Mouse (Mus musculus): ENCODE measurements around the gene Uba5. TPM values are rescaled to one million over a fixed set of nuclear protein-coding genes. Genes with fewer than 3 reads are reported as not detected.
A peak's percentile ranks its signal among the peaks of the same experiment; 100 is the strongest.

The Uba5 gene
- 65.5 and 67.4 TPM in 2 replicates for polyA plus RNA-seq (2015; fragmentation: Nextera tagmentation; extraction: Ambion mirVana)

DNA sequence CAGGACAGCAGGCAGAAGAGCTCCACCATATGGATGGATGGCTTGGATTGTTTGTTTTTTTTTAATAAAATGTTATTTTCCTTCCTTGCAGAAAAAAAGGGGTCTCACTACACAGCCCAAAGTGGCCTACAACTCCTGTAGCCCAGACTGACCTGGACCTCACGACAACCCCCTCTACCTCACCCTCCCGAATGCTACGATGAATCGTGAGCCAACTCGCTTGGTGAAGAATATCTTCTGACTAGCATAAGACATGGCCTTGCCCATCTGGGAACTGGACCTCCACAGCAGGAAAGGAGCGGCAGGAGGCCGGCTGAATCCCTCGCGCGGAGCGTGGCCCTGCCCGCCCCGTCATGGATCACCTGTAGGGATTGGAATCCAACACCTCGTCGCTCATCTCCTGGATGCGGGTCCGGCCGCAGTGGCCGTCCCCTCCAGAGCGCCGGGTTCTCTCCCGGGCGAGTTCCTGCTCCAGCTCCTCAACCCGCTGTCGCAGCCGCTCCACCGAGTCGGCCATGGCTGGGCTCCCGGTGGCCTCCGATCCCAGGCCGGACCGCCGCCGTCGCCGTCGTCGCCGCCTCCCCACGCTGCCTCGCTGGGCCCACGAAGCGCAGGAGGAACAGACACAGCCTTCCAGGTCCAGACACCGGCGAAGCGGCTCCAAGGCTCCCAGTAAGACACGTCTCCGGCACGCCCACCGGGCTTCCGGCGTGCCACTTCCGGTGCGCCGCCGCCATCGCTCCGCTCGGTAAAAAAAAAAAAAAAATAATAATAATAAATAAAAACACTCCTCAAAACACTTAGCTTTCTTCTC, at the start of gene Uba5:
Gene Uba5 (minus strand): TSS at position 705 of the 814 bp plus-strand sequence.
- Histone ChIP-seq H3K36me3 (peaks cover 28% of the 10 kb centered on the region), H3K4me1 (replicated peaks) (peaks cover 26% of the 10 kb centered on the region), H3K27me3 (no peaks in the 10 kb centered on the region), H3K9ac (peak within 1 kb of the TSS; percentile 97), H3K4me3 (peak within 1 kb of the TSS; percentile 100), H3K4me2 (peak within 1 kb of the TSS; percentile 94), H3K27ac (peak within 1 kb of the TSS; percentile 83), H3K9me3 (no peaks in the 10 kb centered on the region)
- peak; percentile 83 for ATAC-seq (ENCODE audit: low FRiP score)
- under 1% methylated on average over 59 of the region's 59 CpGs for whole genome bisulfite sequencing

DNA sequence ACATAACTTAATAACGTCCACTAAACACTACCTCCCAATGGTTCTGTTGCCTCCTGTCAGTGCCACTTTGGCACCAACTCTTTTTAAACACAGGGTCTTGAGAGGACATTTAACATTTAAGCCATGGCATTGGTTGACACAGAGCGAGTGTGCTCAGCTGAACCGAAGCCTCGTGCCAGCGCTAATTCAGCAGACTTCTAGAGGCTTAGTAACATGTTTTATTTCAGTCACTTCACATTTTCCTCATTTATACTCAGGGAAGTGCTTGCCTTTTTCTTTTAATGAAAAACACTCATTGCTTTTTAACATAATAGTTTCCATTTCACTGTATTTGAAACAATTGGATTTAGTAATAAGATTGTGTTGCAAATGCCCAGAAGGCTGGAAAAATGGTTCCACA, 46.2 kb upstream of the Uba5 start:
- no peak for ATAC-seq (ENCODE audit: low FRiP score)
- Histone ChIP-seq H3K36me3 (0 out of 2 replicates have a peak, but pooled peaks cover 3% of the 10 kb centered on the region), H3K4me1 (replicated peaks) (no peaks in the 10 kb centered on the region), H3K4me2 (no peak overlapping the region), H3K4me3 (no peak overlapping the region), H3K27me3 (no peaks in the 10 kb centered on the region), H3K9me3 (no peaks in the 10 kb centered on the region), H3K27ac (no peak overlapping the region), H3K9ac (no peak overlapping the region)
- WGBS = 94% methylated on average over 5 of the region's 5 CpGs

DNA sequence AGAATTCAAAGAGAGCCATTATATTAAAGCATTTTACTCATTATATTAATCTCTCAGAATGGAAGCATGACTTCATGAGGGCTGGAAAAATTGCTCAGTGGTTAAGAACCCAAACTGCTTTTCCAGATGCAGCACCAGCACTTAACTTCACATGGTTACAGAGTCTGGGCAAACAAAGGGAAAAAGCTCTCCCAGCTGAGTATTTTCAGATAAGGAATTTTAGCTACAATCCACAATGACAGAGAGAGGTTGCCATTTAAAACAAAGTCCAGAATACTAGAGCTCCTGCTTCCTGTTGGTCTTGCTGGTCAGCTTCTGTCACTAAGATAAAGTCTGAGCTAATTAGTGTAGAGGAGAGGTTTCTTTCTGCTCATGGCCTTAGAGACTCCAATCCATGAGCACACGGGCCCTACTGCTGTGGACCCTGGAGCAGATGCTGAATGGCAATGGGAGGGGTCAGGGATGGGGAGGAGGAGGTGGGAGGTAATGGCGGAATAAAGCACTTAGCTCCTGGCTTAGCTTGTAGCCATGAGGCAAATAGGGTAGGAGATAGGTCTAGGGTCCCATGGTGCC, 45.7 kb upstream of the Uba5 start:
- Histone ChIP-seq H3K9ac (no peak overlapping the region), H3K27ac (no peak overlapping the region), H3K4me3 (no peak overlapping the region), H3K9me3 (no peaks in the 10 kb centered on the region), H3K4me1 (replicated peaks) (no peaks in the 10 kb centered on the region), H3K27me3 (no peaks in the 10 kb centered on the region), H3K36me3 (0 out of 2 replicates have a peak, but pooled peaks cover 3% of the 10 kb centered on the region), H3K4me2 (no peak overlapping the region)
- WGBS = 75% methylated on average over 2 of the region's 2 CpGs
- no peak for ATAC-seq (ENCODE audit: low FRiP score)

DNA sequence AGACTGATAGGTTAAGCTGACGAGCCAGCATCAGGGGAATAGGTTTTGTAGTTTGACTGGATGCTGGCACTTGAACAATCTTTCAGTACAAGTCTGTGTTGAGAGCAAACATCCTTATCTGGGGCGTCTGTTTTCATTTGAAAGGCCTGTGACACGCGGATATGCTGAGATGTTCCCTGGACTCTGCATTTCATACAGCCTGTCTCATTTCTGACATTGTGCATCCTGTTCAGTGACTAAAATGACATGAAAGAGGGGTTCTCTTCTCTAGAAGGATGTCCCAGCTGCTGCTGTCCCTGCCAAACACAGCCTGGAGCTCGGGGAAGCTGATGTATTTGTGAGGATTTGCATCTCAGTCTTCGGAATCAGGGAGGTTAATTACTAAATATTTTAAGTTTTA, 44.5 kb upstream of the Uba5 start:
- Histone ChIP-seq H3K27ac (no peak overlapping the region), H3K4me3 (no peak overlapping the region), H3K9ac (no peak overlapping the region), H3K4me1 (replicated peaks) (no peaks in the 10 kb centered on the region), H3K36me3 (0 out of 2 replicates have a peak, but pooled peaks cover 3% of the 10 kb centered on the region), H3K27me3 (no peaks in the 10 kb centered on the region), H3K4me2 (no peak overlapping the region), H3K9me3 (no peaks in the 10 kb centered on the region)
- ATAC-seq (ENCODE audit: low FRiP score) = no peak
- 84% methylated on average over 6 of the region's 6 CpGs for WGBS

DNA sequence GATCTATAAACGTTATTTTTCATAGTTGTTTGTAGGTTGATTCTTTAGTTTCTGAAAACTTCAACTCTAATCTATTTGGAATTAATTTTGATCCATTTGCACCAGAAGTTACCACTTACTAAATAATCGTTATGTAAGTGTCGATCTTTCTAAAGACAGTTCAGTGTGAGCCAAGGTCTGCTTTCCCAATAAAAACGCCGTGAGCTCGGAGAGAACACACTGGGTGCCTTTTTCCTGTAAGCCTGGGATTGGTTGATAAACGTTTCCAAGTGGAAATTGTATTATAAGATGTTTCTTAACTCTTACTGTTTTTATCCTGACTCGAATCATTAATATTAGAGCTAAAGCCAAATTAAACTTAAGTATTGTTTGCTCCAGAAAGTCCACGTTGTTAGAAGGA, 44.0 kb upstream of the Uba5 start:
- no peaks in the 10 kb centered on the region for H3K27me3 ChIP-seq
- H3K4me1 ChIP-seq (replicated peaks) = no peaks in the 10 kb centered on the region
- H3K4me2 ChIP-seq = no peak overlapping the region
- ATAC-seq (ENCODE audit: low FRiP score) = no peak
- H3K27ac ChIP-seq = no peak overlapping the region
- H3K9me3 ChIP-seq = no peaks in the 10 kb centered on the region
- no peak overlapping the region for H3K4me3 ChIP-seq
- WGBS = 90% methylated on average over 9 of the region's 9 CpGs
- H3K36me3 ChIP-seq = 0 out of 2 replicates have a peak, but pooled peaks cover 3% of the 10 kb centered on the region
- no peak overlapping the region for H3K9ac ChIP-seq

GRCm38 (mm10) chr9:104104986-104105385, 42.1 kb upstream of the Uba5 start:
- H3K36me3 ChIP-seq = no peaks in the 10 kb centered on the region
- 85% methylated on average over 2 of the region's 2 CpGs for WGBS
- no peak overlapping the region for H3K27ac ChIP-seq
- no peak for ATAC-seq (ENCODE audit: low FRiP score)
- H3K4me3 ChIP-seq = no peak overlapping the region
- no peaks in the 10 kb centered on the region for H3K27me3 ChIP-seq
- no peak overlapping the region for H3K9ac ChIP-seq
- H3K4me1 ChIP-seq (replicated peaks) = no peaks in the 10 kb centered on the region
- no peak overlapping the region for H3K4me2 ChIP-seq
- H3K9me3 ChIP-seq = no peaks in the 10 kb centered on the region

- H3K4me1 ChIP-seq (replicated peaks) = no peaks in the 10 kb centered on the region
- no peak overlapping the region for H3K27ac ChIP-seq
- 27% methylated on average over 2 of the region's 2 CpGs for WGBS
- H3K36me3 ChIP-seq = 0 out of 2 replicates have a peak, but pooled peaks cover 4% of the 10 kb centered on the region
- no peak overlapping the region for H3K9ac ChIP-seq
- no peak for ATAC-seq (ENCODE audit: low FRiP score)
- H3K9me3 ChIP-seq = no peaks in the 10 kb centered on the region
- H3K4me3 ChIP-seq = no peak overlapping the region
- no peaks in the 10 kb centered on the region for H3K27me3 ChIP-seq
- no peak overlapping the region for H3K4me2 ChIP-seq
These were observed 40.0 kb upstream of the Uba5 start for GRCm38 (mm10) chr9:104102901-104103300.

DNA sequence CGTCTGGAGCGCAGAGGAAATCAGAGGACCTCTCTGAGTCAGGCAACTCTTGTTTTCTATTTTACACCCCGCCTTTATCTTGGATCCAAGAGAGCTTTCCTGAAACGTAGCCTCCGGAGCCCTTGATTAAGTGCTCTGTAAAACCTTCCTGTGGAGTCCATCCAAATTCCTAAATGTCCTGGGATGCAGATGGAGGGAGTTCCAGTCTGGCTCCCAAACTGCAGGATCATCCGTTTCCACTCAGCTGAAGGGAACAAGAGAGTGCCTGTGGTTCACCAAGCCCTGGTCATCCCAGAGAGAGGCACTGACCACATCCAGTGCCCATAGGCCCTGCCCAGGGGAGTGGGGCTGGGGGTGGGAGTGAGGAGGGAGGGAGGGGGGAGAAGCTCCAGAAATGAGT, 39.4 kb upstream of the Uba5 start:
- Histone ChIP-seq H3K4me1 (replicated peaks) (no peaks in the 10 kb centered on the region), H3K9ac (no peak overlapping the region), H3K36me3 (0 out of 2 replicates have a peak, but pooled peaks cover 4% of the 10 kb centered on the region), H3K4me2 (no peak overlapping the region), H3K27ac (no peak overlapping the region), H3K27me3 (no peaks in the 10 kb centered on the region), H3K4me3 (no peak overlapping the region), H3K9me3 (no peaks in the 10 kb centered on the region)
- ATAC-seq (ENCODE audit: low FRiP score) = no peak
- WGBS = 42% methylated on average over 6 of the region's 6 CpGs

DNA sequence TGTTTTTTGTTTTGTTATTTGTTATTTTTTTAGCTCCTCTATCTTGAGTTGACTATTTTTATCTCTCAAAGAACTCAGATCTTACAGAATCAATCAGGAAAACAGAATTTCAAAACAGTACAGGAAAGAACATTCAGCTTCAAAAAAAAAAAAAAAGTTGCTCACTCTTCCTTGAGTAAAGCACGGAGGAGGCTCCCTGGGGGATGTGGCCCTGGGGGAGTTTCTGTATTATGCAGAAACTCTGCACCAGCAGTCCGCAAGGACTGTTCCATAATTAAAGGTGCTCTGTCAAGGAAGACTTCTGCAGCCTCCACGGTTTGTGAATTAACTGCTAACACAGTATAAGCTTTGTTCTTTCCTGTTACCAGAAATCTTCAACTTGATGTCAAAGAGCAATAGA, 38.5 kb upstream of the Uba5 start:
- ATAC-seq (ENCODE audit: low FRiP score) = no peak
- 30% methylated on average over 3 of the region's 3 CpGs for WGBS

DNA sequence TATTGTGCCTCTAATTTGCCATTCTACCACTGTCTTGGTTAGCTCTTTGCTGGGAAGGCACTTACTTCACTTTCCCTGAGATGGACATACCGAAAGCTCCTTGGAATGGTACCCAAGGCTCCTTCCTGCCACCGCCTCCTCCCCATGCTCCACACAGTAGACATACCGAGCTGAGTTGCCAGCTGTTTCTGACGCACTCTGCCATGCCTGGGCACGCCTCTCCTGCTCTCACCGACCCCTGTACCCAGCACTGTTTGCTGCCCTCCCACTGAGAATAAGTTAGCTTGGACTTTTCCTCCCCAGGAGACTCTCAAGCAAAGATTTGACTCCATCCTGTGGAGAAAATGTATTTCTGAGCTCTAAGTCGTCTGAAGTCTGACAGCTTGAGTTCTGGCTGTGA, 37.9 kb upstream of the Uba5 start:
- no peaks in the 10 kb centered on the region for H3K9me3 ChIP-seq
- H3K27ac ChIP-seq = no peak overlapping the region
- H3K9ac ChIP-seq = no peak overlapping the region
- no peak overlapping the region for H3K4me3 ChIP-seq
- H3K4me1 ChIP-seq (replicated peaks) = no peaks in the 10 kb centered on the region
- 48% methylated on average over 7 of the region's 7 CpGs for WGBS
- no peak overlapping the region for H3K4me2 ChIP-seq
- no peaks in the 10 kb centered on the region for H3K27me3 ChIP-seq
- 0 out of 2 replicates have a peak, but pooled peaks cover 4% of the 10 kb centered on the region for H3K36me3 ChIP-seq
- ATAC-seq (ENCODE audit: low FRiP score) = no peak

More for the DNA sequence above, 38.5 kb upstream of the Uba5 start:
- Histone ChIP-seq H3K4me3 (no peak overlapping the region), H3K36me3 (0 out of 2 replicates have a peak, but pooled peaks cover 4% of the 10 kb centered on the region), H3K9ac (no peak overlapping the region), H3K4me1 (replicated peaks) (no peaks in the 10 kb centered on the region), H3K9me3 (no peaks in the 10 kb centered on the region), H3K4me2 (no peak overlapping the region), H3K27ac (no peak overlapping the region), H3K27me3 (no peaks in the 10 kb centered on the region)

DNA sequence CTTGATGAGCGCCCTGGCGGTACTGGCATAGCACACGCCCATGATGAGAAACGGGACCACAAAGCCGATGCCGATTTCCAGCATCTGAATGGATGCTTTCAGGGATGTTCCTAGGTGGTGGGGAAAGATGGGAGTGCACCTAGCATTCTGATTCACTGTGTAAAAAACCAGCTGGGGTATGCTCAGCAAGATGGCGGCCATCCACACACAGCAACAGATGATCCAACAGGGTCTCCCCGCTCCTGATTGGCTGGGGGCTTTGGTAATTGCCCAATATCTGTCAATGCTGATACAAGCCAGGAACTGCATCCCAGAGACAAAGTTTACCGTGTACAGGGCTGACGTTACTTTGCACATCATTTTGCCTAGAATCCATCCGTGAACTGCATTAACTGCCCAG, 36.1 kb upstream of the Uba5 start:
- Histone ChIP-seq H3K9me3 (no peaks in the 10 kb centered on the region), H3K4me2 (no peak overlapping the region), H3K4me1 (replicated peaks) (no peaks in the 10 kb centered on the region), H3K27me3 (no peaks in the 10 kb centered on the region), H3K27ac (no peak overlapping the region), H3K4me3 (no peak overlapping the region), H3K36me3 (0 out of 2 replicates have a peak, but pooled peaks cover 8% of the 10 kb centered on the region), H3K9ac (no peak overlapping the region)
- WGBS = 91% methylated on average over 11 of the region's 11 CpGs
- no peak for ATAC-seq (ENCODE audit: low FRiP score)

- WGBS = 89% methylated on average over 5 of the region's 5 CpGs
- no peak overlapping the region for H3K9ac ChIP-seq
- H3K4me1 ChIP-seq (replicated peaks) = no peaks in the 10 kb centered on the region
- 0 out of 2 replicates have a peak, but pooled peaks cover 8% of the 10 kb centered on the region for H3K36me3 ChIP-seq
- ATAC-seq (ENCODE audit: low FRiP score) = no peak
- no peak overlapping the region for H3K27ac ChIP-seq
- no peak overlapping the region for H3K4me2 ChIP-seq
- H3K27me3 ChIP-seq = no peaks in the 10 kb centered on the region
- no peaks in the 10 kb centered on the region for H3K9me3 ChIP-seq
- no peak overlapping the region for H3K4me3 ChIP-seq
These were observed 35.3 kb upstream of the Uba5 start for GRCm38 (mm10) chr9:104098256-104098655.

All from hindbrain, embryonic 13.5 days (tissue).